Mouse (Mus musculus) neural tube, embryonic 12.5 days (tissue): ENCODE data around the gene Ip6k3. TPM values are rescaled to one million over a fixed set of nuclear protein-coding genes. Genes with fewer than 3 reads are reported as not detected.
A peak's percentile ranks its signal among the peaks of the same experiment; 100 is the strongest.

ENCODE experiments used
- ATAC-seq: fragments of 200-750 bp; cut with Nextera tagmentation; 2 replicates; pipeline ENCODE4 v1.8.0; 2017; ENCODE audit warnings: low read depth, mild to moderate bottlenecking, moderate TSS enrichment, moderate library complexity; ENCODE audit not compliant: low FRiP score
- H3K27ac ChIP-seq: fragments of 300-500 bp; sonication (generic); 2 replicates; pipeline ENCODE4 v1.5.1; 2016
- H3K27me3 ChIP-seq: fragments of 300-500 bp; sonication (generic); replicated peaks from 2 replicates; pipeline ENCODE4 v1.6.1; 2016; ENCODE audit warnings: mild to moderate bottlenecking
- H3K36me3 ChIP-seq: fragments of 300-500 bp; sonication (generic); 2 replicates; pipeline ENCODE4 v1.6.1; 2016; ENCODE audit warnings: mild to moderate bottlenecking
- H3K4me1 ChIP-seq: fragments of 300-500 bp; sonication (generic); 2 replicates; pipeline ENCODE4 v1.6.1; 2016
- H3K4me2 ChIP-seq: fragments of 300-500 bp; sonication (generic); replicated peaks from 2 replicates; pipeline ENCODE4 v1.6.1; 2016; ENCODE audit warnings: mild to moderate bottlenecking
- H3K4me3 ChIP-seq: fragments of 300-500 bp; sonication (generic); 2 replicates; pipeline ENCODE4 v1.5.1; 2016
- H3K9ac ChIP-seq: fragments of 300-500 bp; sonication (generic); 2 replicates; pipeline ENCODE4 v1.6.1; 2016; ENCODE audit warnings: mild to moderate bottlenecking
- H3K9me3 ChIP-seq: fragments of 300-500 bp; sonication (generic); 2 replicates; pipeline ENCODE4 v1.6.1; 2016; ENCODE audit warnings: mild to moderate bottlenecking
- WGBS: fragments of 180-500 bp; shearing (Covaris S2); methylation state at CpG from one replicate; pipeline ENCODE4 v1.1.7; 2016; 5-methylcytosine and 5-hydroxymethylcytosine counted together
- polyA plus RNA-seq: library from polyadenylated mRNA; unstranded; fragments of >200 nt; fragmentation: Nextera tagmentation; extraction: Ambion mirVana; gene quantifications from 2 replicates; pipeline ENCODE4 v1.2.1, GENCODE M21; 2016

Gene Ip6k3
- polyA plus RNA-seq, 1 experiment from 2014 or later = 0.18 TPM

DNA sequence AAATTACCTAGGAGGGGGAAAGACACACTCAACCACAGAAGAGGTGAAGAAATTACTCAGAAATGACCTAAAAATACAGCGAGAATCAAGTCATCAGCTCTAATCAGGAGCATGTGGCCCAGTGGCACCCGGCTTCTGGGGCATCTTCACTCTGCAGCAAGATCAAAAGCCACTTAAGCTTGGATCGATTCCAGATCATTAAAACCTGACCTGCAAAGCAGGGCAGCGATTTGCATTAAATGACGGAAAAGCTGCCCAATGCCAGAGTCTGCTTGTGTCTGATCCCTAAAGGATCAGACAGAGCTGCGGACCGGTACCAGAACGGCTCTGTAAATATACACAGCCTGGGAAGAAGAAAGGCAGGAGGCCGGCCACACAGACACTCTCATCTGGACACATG, 28.6 kb upstream of the Ip6k3 start:
- Histone ChIP-seq H3K9ac (no peak overlapping the region), H3K4me3 (no peak overlapping the region), H3K4me2 (no peak overlapping the region), H3K36me3 (peaks cover 87% of the 10 kb centered on the region), H3K4me1 (peaks cover 30% of the 10 kb centered on the region), H3K9me3 (no peaks in the 10 kb centered on the region), H3K27me3 (no peaks in the 10 kb centered on the region), H3K27ac (no peak overlapping the region)
- 78% methylated on average over 9 of the region's 9 CpGs for WGBS
- ATAC-seq = no peak

DNA sequence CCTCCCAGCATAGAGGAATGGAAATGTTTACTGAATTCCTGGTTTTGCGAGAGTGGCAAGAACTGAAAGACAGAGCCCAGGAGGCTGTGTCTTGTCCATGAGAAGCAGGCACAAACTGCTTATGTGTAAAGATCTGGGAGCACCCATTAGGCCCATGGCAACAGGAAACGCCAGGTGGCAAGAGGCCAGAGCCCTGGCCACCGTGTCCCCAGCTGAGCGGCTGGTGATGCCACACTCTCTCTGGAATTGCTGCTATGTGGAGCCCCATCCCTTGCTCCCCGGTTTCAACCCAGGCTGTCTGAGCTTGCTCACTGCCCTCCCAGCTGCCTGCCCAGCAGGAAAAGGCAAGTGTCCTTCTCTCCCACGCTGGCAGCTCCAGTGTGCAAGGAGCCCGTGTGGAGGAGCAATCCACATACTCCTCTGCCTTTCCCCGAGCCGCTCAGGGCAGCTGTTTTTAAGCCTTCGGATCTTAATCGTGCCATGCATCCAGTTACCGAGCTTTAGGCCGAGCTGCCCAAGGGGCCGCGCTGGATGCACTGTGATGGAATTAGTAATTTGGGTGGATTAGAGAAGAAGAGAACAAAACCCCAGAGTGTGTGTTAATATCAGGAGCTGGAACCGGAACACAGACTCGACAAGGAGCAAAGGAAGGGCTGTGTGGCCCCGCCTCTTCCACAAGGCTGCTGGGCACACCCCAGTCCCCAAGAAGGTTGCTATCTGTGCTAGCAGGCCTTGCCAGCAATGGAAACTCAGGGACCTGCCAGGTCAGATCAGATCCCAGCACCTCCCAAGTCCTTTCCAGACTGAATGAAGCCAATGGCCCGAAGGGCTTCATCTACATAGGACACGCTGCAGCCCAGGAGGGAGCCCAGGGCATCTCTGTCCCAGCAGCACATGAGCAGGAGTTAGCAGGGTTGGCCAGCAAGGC, 26.9 kb upstream of the Ip6k3 start:
- Histone ChIP-seq H3K4me2 (no peak overlapping the region), H3K27me3 (no peaks in the 10 kb centered on the region), H3K36me3 (peaks cover 92% of the 10 kb centered on the region), H3K9ac (no peak overlapping the region), H3K9me3 (no peaks in the 10 kb centered on the region), H3K4me1 (peaks cover 21% of the 10 kb centered on the region; the same call in 1 of the 2 replicates), H3K27ac (no peak overlapping the region), H3K4me3 (no peak overlapping the region)
- WGBS = 83% methylated on average over 20 of the region's 20 CpGs
- ATAC-seq = no peak

DNA sequence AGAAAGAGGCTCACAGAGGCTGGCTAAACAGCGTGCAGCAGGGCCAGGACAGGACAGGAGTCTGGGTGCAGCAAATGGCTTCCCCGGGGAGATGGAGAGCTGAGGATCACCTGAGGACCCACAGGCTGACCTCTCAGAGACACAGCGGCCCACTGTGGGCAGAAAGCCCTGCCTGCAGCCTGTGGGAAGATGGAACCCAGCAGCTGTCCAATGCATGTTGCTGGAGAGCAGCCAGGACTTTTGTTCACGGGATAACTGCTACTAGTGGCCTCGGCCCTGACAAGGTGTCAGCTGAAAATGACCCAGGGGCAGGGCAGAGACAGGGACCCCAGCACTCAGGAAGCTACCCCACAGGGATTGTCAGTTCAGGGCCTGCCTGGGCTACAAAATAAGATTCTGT, 24.2 kb upstream of the Ip6k3 start:
- H3K27ac ChIP-seq = no peak overlapping the region
- no peak overlapping the region for H3K4me2 ChIP-seq
- no peak overlapping the region for H3K4me3 ChIP-seq
- no peak overlapping the region for H3K9ac ChIP-seq
- peaks cover 34% of the 10 kb centered on the region for H3K4me1 ChIP-seq
- 86% methylated on average over 5 of the region's 5 CpGs for WGBS
- H3K9me3 ChIP-seq = no peaks in the 10 kb centered on the region
- peaks cover 69% of the 10 kb centered on the region for H3K36me3 ChIP-seq
- H3K27me3 ChIP-seq = no peaks in the 10 kb centered on the region
- ATAC-seq = no peak

DNA sequence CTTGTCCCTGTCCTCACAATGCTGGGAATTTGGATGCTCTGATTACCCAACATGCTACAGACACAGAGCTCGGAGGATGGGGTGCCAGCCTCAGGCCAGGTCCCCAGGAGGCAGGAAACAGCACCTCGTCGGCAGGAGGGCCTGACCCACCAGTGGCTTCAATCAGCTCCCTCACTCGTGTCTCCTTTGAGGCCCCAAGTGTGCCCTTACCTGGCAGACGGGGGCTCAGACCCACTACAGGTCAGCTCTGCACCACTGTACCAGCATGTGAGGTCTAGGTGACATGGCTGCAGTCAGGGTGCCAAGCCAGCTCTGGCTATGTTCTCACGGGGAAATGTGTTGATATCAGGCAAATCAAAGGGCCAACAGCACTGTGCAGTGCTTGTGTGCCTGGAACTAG, 23.6 kb upstream of the Ip6k3 start:
- Histone ChIP-seq H3K9me3 (no peaks in the 10 kb centered on the region), H3K4me1 (peaks cover 28% of the 10 kb centered on the region), H3K9ac (no peak overlapping the region), H3K27me3 (no peaks in the 10 kb centered on the region), H3K27ac (no peak overlapping the region), H3K36me3 (peaks cover 64% of the 10 kb centered on the region), H3K4me2 (no peak overlapping the region), H3K4me3 (no peak overlapping the region)
- ATAC-seq = no peak
- 90% methylated on average over 6 of the region's 6 CpGs for WGBS

DNA sequence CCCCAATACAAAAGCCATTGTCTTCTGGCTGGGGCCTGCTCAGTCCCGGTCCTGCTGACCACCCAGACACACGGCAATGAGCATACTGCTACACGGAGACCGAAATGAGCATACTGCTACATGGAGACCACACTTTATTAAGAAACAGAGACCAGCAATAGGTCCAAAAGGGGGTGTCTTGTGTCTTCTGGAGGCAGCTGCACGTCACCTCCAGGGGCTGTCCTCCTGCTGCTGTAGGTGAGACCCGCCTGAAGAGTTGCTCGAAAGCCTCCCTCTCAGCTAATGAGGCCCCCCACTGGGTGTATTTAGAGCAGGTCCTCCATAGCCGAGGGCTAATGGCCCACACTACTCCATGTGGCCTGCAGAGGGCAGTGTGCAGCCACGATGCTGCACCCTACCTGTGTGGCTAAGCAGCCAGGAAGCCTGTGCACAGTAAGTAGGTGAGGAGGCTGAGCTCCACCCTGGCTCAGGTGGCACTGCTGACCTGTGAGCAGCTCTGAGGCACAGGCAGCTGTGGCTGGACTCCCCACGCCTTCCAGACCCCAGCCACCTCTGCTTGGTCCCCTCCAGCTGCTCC, 22.1 kb upstream of the Ip6k3 start:
- peaks cover 22% of the 10 kb centered on the region for H3K4me1 ChIP-seq
- 0 out of 2 replicates have a peak, but pooled peaks have one; percentile 23 for ATAC-seq
- no peak overlapping the region for H3K27ac ChIP-seq
- H3K4me2 ChIP-seq = no peak overlapping the region
- H3K36me3 ChIP-seq = peaks cover 49% of the 10 kb centered on the region
- WGBS = 31% methylated on average over 10 of the region's 10 CpGs
- no peaks in the 10 kb centered on the region for H3K9me3 ChIP-seq
- no peaks in the 10 kb centered on the region for H3K27me3 ChIP-seq
- no peak overlapping the region for H3K9ac ChIP-seq
- H3K4me3 ChIP-seq = no peak overlapping the region; the same call in 1 of the 2 replicates

DNA sequence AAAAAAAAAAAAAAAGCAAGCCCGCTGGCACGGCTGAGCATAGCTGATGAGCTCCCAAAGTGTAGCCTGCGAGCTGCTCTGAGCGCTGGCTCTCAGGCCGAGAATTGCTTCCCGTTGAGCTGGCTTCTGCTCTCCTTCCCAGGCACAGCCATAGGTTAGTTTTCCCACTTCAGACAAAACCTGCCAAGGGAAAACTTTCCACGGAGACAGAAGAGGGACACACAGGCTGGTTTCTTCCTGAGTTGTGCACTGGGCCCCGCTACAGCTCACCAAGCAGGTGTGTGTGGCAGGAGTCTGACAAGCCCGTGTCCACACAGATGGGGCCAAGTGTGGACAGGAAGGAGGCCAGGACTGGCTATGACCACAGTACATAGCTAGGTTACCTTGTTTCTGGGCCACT, 21.3 kb upstream of the Ip6k3 start:
- Histone ChIP-seq H3K27ac (no peak overlapping the region), H3K36me3 (peaks cover 41% of the 10 kb centered on the region), H3K9me3 (no peaks in the 10 kb centered on the region), H3K27me3 (no peaks in the 10 kb centered on the region), H3K4me2 (no peak overlapping the region), H3K9ac (no peak overlapping the region), H3K4me1 (peaks cover 22% of the 10 kb centered on the region), H3K4me3 (no peak overlapping the region)
- WGBS = 74% methylated on average over 9 of the region's 9 CpGs
- no peak for ATAC-seq

DNA sequence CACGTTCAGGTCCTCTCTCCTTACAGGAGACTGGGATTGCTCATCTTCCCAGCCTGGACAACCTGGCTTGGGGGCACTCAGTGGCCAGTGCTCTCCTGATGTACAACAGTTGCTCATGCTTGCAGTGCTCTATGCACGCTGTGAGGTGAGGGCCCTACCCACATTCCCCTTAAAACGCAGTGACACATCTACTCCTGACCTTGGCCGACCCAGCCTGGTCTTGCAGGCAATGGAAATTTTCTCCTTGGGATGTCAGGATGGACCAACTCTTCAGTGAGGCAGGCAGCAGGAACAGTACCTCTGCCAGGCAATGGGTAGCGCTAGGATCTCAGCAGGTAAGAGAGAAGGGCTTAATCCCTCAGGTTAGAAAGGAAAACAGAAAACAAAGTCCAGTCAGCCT, 19.5 kb upstream of the Ip6k3 start:
- Histone ChIP-seq H3K9ac (no peak overlapping the region), H3K9me3 (no peaks in the 10 kb centered on the region), H3K36me3 (peaks cover 22% of the 10 kb centered on the region), H3K4me3 (no peak overlapping the region), H3K27me3 (no peaks in the 10 kb centered on the region), H3K4me2 (no peak overlapping the region), H3K4me1 (peaks cover 22% of the 10 kb centered on the region), H3K27ac (no peak overlapping the region)
- no peak for ATAC-seq
- 65% methylated on average over 5 of the region's 5 CpGs for WGBS

DNA sequence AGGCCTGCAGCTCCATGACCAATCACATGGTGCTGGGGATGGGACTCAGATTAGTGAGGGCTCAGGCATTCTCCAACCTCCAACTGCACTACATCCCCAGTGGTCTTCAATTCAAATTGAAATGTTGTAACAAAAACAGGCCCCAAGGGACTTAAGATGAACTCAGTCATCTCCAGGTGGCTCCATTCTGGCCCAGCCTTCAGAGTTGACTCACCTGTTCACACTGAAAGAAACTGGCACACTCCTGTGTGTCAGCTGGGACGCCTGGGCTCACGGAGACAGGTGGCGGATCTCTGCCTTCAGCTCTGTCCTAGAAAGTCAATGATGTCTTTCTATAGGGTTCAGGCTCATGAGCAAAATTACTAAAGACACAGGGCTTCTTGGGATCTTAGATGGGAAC, 18.5 kb upstream of the Ip6k3 start:
- Histone ChIP-seq H3K4me3 (no peak overlapping the region), H3K36me3 (peaks cover 12% of the 10 kb centered on the region), H3K27me3 (no peaks in the 10 kb centered on the region), H3K4me2 (no peak overlapping the region), H3K9me3 (no peaks in the 10 kb centered on the region), H3K27ac (no peak overlapping the region), H3K9ac (no peak overlapping the region), H3K4me1 (peaks cover 27% of the 10 kb centered on the region)
- 93% methylated on average over 3 of the region's 3 CpGs for WGBS
- no peak for ATAC-seq

DNA sequence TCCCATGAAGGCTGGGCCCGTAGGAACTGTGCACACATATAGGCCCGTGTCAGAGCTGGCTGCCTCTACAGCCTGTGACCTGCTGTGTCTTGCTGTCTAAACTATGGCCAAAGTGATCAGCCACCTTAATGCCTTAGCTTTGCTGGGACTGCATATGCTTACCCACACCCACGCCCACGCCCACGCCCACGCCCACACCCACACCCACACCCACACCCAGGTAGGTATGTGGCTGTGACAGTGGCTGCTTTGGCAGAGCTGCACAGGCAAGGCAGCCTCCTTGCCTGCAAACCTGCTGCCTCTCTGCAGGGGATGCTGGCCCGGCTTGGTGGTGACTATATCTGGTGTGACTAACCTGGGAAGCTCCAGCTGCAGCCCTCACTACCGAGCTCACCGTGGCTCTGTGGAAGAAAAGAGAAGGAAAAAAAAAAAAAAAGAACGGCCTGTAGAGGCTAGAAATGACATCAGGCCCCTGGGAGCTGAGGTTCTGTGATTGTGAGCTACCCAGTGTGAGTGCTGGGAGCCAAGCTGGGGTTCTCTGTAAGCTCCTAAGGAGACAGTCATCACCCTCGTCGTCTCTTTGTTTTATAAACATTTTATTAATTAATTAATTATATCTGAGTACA, 16.2 kb upstream of the Ip6k3 start:
- no peak for ATAC-seq
- peaks cover 23% of the 10 kb centered on the region for H3K4me1 ChIP-seq
- no peaks in the 10 kb centered on the region for H3K27me3 ChIP-seq
- no peak overlapping the region for H3K4me2 ChIP-seq
- H3K9ac ChIP-seq = no peak overlapping the region
- H3K36me3 ChIP-seq = no peaks in the 10 kb centered on the region
- no peak overlapping the region for H3K4me3 ChIP-seq
- no peaks in the 10 kb centered on the region for H3K9me3 ChIP-seq
- no peak overlapping the region for H3K27ac ChIP-seq
- 84% methylated on average over 12 of the region's 12 CpGs for WGBS

DNA sequence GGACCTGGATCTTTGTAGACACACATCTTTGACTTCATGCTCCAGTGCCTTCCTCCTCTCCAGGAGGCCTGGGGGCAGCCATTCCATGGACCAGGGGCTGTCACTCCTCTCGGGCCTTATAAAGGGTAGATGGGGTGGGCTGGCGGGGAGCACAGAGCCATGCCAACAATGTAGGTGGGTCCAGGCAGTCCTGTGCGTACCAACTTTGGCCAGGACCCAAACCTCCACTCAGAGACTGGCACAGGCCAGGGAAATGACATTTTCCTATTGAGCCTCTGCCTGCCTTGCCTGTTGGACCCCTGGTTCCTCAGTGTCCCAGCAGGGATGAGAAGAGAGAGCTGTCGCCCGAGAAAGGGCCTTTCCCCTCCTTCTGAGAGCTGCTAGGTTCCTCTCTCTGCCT, 14.8 kb upstream of the Ip6k3 start:
- Histone ChIP-seq H3K4me1 (0 out of 2 replicates have a peak, but pooled peaks cover 14% of the 10 kb centered on the region), H3K27me3 (no peaks in the 10 kb centered on the region), H3K4me2 (no peak overlapping the region), H3K27ac (no peak overlapping the region), H3K9ac (no peak overlapping the region), H3K36me3 (no peaks in the 10 kb centered on the region), H3K9me3 (no peaks in the 10 kb centered on the region), H3K4me3 (no peak overlapping the region)
- ATAC-seq = no peak
- WGBS = 78% methylated on average over 5 of the region's 5 CpGs

DNA sequence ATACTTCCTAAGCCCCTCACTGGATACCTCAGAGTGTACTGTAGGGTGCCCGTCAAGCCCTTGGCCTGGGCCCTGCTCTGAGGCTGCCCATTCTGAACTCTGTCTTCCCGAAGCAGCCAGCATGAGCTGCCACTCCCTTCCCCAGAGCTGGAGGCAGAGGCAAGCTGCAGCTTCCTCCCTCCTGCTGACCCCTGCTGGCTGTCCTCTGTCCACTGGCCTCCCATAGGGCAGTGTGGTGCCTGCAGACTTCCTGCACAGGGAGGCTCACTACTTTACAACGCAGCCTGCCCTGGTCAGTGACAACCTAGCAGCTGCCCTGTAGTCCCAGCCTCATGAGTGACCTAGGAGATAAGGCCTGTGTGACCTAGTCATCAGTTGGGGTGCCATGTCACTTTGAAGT, 14.1 kb upstream of the Ip6k3 start:
- 44% methylated on average over 3 of the region's 3 CpGs for WGBS
- Histone ChIP-seq H3K4me1 (0 out of 2 replicates have a peak, but pooled peaks cover 14% of the 10 kb centered on the region), H3K27ac (no peak overlapping the region), H3K36me3 (no peaks in the 10 kb centered on the region), H3K4me2 (no peak overlapping the region), H3K9ac (peak overlapping the region; percentile 7; the same call in 1 of the 2 replicates), H3K9me3 (no peaks in the 10 kb centered on the region), H3K27me3 (no peaks in the 10 kb centered on the region), H3K4me3 (no peak overlapping the region)
- ATAC-seq = no peak

DNA sequence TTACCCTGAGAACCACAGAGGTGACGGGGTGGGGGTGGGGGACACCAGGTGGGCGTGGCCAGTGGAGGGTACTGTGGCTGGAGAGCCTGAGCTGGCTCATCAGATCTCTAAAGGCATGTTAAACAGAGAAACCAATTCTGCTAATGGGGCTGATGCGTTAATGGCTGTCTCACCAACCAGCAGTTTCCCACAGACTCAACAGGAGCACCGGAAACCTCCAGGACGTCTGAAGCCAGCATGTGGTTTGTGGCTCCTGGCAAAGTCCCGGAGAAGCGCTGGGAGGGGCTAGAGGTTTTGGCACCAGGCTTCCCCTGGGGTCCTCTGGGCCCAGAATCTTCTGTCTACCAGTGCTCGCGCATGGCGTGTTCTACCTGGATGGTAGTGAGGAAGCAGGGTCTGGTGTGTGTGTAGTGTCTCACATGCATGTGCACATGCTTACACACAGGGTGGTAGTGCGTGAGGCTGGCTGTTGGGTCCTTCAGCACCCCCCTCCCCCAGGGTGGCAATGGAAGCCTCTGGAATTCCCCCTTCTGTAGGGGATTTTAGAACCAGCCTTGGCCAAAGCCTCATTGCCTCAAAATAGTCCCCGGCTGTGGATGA, 12.2 kb upstream of the Ip6k3 start:
- H3K9me3 ChIP-seq = no peaks in the 10 kb centered on the region
- H3K27me3 ChIP-seq = no peaks in the 10 kb centered on the region
- H3K9ac ChIP-seq = no peak overlapping the region
- H3K27ac ChIP-seq = no peak overlapping the region
- no peak overlapping the region for H3K4me3 ChIP-seq
- no peak overlapping the region for H3K4me2 ChIP-seq
- H3K36me3 ChIP-seq = no peaks in the 10 kb centered on the region
- peaks cover 32% of the 10 kb centered on the region for H3K4me1 ChIP-seq
- WGBS = 49% methylated on average over 12 of the region's 12 CpGs
- no peak for ATAC-seq
